Mouse (Mus musculus) midbrain, embryonic 11.5 days (tissue): ENCODE data around the gene Cnn2. TPM values are rescaled to one million over a fixed set of nuclear protein-coding genes. Genes with fewer than 3 reads are reported as not detected.
A peak's percentile ranks its signal among the peaks of the same experiment; 100 is the strongest.
"Not testable (repeated sequence)": the region's sequence is repeated elsewhere in the genome, so short reads cannot be mapped to it uniquely, and the experiment has no call there.

Source experiments
- ATAC-seq: fragments of 200-750 bp; cut with Nextera tagmentation; 2 replicates; pipeline ENCODE4 v1.8.0; 2017; ENCODE audit warnings: moderate TSS enrichment, moderate library complexity; ENCODE audit not compliant: low FRiP score
- DNase-seq: peaks from one replicate; pipeline ENCODE4 v3.0.0; 2015; ENCODE audit warnings: low spot score; ENCODE audit errors: missing footprints
- H3K27ac ChIP-seq: fragments of 300-500 bp; sonication (generic); 2 replicates; pipeline ENCODE4 v1.5.1; 2014; ENCODE audit warnings: low read depth, low read length
- H3K27me3 ChIP-seq: fragments of 300-500 bp; sonication (generic); 2 replicates; pipeline ENCODE4 v1.6.1; 2014; ENCODE audit warnings: mild to moderate bottlenecking, low read length, moderate library complexity, mixed read lengths; ENCODE audit not compliant: control insufficient read depth, insufficient read depth
- H3K36me3 ChIP-seq: fragments of 300-500 bp; sonication (generic); 2 replicates; pipeline ENCODE4 v1.6.1; 2014; ENCODE audit warnings: mild to moderate bottlenecking, low read length, moderate library complexity, mixed read lengths; ENCODE audit not compliant: control insufficient read depth, insufficient read depth
- H3K4me1 ChIP-seq: fragments of 300-500 bp; sonication (generic); 2 replicates; pipeline ENCODE4 v1.6.1; 2014; ENCODE audit warnings: low read length; ENCODE audit not compliant: control insufficient read depth, insufficient read depth
- H3K4me2 ChIP-seq: fragments of 300-500 bp; sonication (generic); 2 replicates; pipeline ENCODE4 v1.6.1; 2014; ENCODE audit warnings: mild to moderate bottlenecking, moderate library complexity
- H3K4me3 ChIP-seq: fragments of 300-500 bp; sonication (generic); 2 replicates; pipeline ENCODE4 v1.5.1; 2014; ENCODE audit warnings: low read depth, low read length
- H3K9ac ChIP-seq: fragments of 300-500 bp; sonication (generic); 2 replicates; pipeline ENCODE4 v1.6.1; 2014; ENCODE audit warnings: low read length
- H3K9me3 ChIP-seq: fragments of 300-500 bp; sonication (generic); 2 replicates; pipeline ENCODE4 v1.6.1; 2016; ENCODE audit warnings: low read length; ENCODE audit not compliant: control insufficient read depth
- WGBS: fragments of 180-500 bp; shearing (Covaris S2); extraction: QIAGEN DNeasy Blood & Tissue Kit; methylation state at CpG from one replicate; pipeline ENCODE4 v1.1.7; 2014; 5-methylcytosine and 5-hydroxymethylcytosine counted together
- polyA plus RNA-seq: library from polyadenylated mRNA; unstranded; fragments of >200 nt; fragmentation: Nextera tagmentation; extraction: Ambion mirVana; gene quantifications from 2 replicates; pipeline ENCODE4 v1.2.1, GENCODE M21; 2014

The Cnn2 gene
- polyA plus RNA-seq, 1 experiment from 2014 or later, result 158 TPM

- H3K4me3 ChIP-seq, result no peak overlapping the region
- H3K9me3 ChIP-seq, result no peaks in the 10 kb centered on the region
- 0 out of 2 replicates have a peak, but pooled peaks cover 2% of the 10 kb centered on the region for H3K4me1 ChIP-seq
- H3K9ac ChIP-seq, result no peak overlapping the region
- no peak overlapping the region for H3K27ac ChIP-seq
- H3K4me2 ChIP-seq, result no peak overlapping the region
- no peaks in the 10 kb centered on the region for H3K36me3 ChIP-seq
- DNase-seq (no peak), ATAC-seq (no peak)
- WGBS, result 87% methylated on average over 6 of the region's 6 CpGs
- H3K27me3 ChIP-seq, result no peaks in the 10 kb centered on the region; the same call in 1 of the 2 replicates
Measured at GRCm38 (mm10) chr10:79953946-79954345, 34.4 kb upstream of the Cnn2 start.

GRCm38 (mm10) chr10:79955691-79956090, 32.7 kb upstream of the Cnn2 start:
- Histone ChIP-seq H3K4me3 (no peak overlapping the region), H3K9me3 (no peaks in the 10 kb centered on the region), H3K27me3 (no peaks in the 10 kb centered on the region; the same call in 1 of the 2 replicates), H3K36me3 (no peaks in the 10 kb centered on the region), H3K27ac (no peak overlapping the region), H3K4me1 (peaks cover 6% of the 10 kb centered on the region), H3K9ac (no peak overlapping the region), H3K4me2 (no peak overlapping the region)
- 70% methylated on average over 9 of the region's 9 CpGs for WGBS
- ATAC-seq, result no peak
- DNase-seq, result no peak

GRCm38 (mm10) chr10:79956643-79957154, 31.7 kb upstream of the Cnn2 start:
- H3K27ac ChIP-seq, result no peak overlapping the region

GRCm38 (mm10) chr10:79958140-79958816, 30.1 kb upstream of the Cnn2 start:
- no peak overlapping the region for H3K9ac ChIP-seq
- H3K36me3 ChIP-seq, result peaks cover 9% of the 10 kb centered on the region
- 0 out of 2 replicates have a peak overlapping the region, but pooled peaks have one; percentile 10 for H3K4me2 ChIP-seq
- DNase-seq (peak; percentile 96), ATAC-seq (no peak)
- no peaks in the 10 kb centered on the region; the same call in 1 of the 2 replicates for H3K27me3 ChIP-seq
- no peak overlapping the region for H3K27ac ChIP-seq
- peaks cover 10% of the 10 kb centered on the region for H3K4me1 ChIP-seq
- no peaks in the 10 kb centered on the region for H3K9me3 ChIP-seq
- 12% methylated on average over 21 of the region's 21 CpGs for WGBS
- H3K4me3 ChIP-seq, result no peak overlapping the region

More at GRCm38 (mm10) chr10:79956643-79957154, 31.7 kb upstream of the Cnn2 start:
- peaks cover 4% of the 10 kb centered on the region; the same call in 1 of the 2 replicates for H3K36me3 ChIP-seq
- WGBS, result 10% methylated on average over 4 of the region's 4 CpGs
- H3K9me3 ChIP-seq, result no peaks in the 10 kb centered on the region
- ATAC-seq (no peak), DNase-seq (no peak)
- no peak overlapping the region for H3K4me2 ChIP-seq
- H3K27me3 ChIP-seq, result no peaks in the 10 kb centered on the region; the same call in 1 of the 2 replicates
- no peak overlapping the region for H3K9ac ChIP-seq
- peaks cover 10% of the 10 kb centered on the region for H3K4me1 ChIP-seq
- H3K4me3 ChIP-seq, result no peak overlapping the region

GRCm38 (mm10) chr10:79959412-79959811, 29.0 kb upstream of the Cnn2 start:
- not testable (repeated sequence) for ATAC-seq, H3K9ac ChIP-seq, DNase-seq, H3K27me3 ChIP-seq, H3K4me3 ChIP-seq, H3K9me3 ChIP-seq, H3K36me3 ChIP-seq, H3K27ac ChIP-seq
- peaks cover 10% of the 10 kb centered on the region for H3K4me1 ChIP-seq
- whole genome bisulfite sequencing, result 37% methylated on average over 10 of the region's 10 CpGs
- peak overlapping the region; percentile 20 for H3K4me2 ChIP-seq

- peak within 1 kb of the TSS; percentile 81 for H3K4me2 ChIP-seq
Measured at GRCm38 (mm10) chr10:79959847-79960601, 28.4 kb upstream of the Cnn2 start, which contains the start of gene Wdr18. Gene Wdr18 (plus strand): TSS chr10:79960152.

GRCm38 (mm10) chr10:79960671-79961294, 27.6 kb upstream of the Cnn2 start:
- H3K4me3 ChIP-seq, result peak overlapping the region; percentile 94
- H3K27me3 ChIP-seq, result no peaks in the 10 kb centered on the region
- 20% methylated on average over 10 of the region's 10 CpGs for WGBS
- H3K9ac ChIP-seq, result peak overlapping the region; percentile 86
- no peaks in the 10 kb centered on the region for H3K9me3 ChIP-seq
- H3K27ac ChIP-seq, result no peak overlapping the region
- H3K36me3 ChIP-seq, result peaks cover 20% of the 10 kb centered on the region
- peak overlapping the region; percentile 81 for H3K4me2 ChIP-seq
- peaks cover 10% of the 10 kb centered on the region for H3K4me1 ChIP-seq
- ATAC-seq (no peak), DNase-seq (no peak)

More at GRCm38 (mm10) chr10:79959847-79960601, 28.4 kb upstream of the Cnn2 start, which contains the start of gene Wdr18:
- Histone ChIP-seq H3K9ac (peak within 1 kb of the TSS; percentile 86), H3K4me1 (peaks cover 10% of the 10 kb centered on the region), H3K27me3 (no peaks in the 10 kb centered on the region; the same call in 1 of the 2 replicates), H3K27ac (no peak within 1 kb of the TSS), H3K9me3 (no peaks in the 10 kb centered on the region), H3K36me3 (peaks cover 15% of the 10 kb centered on the region), H3K4me3 (peak within 1 kb of the TSS; percentile 94)
- under 1% methylated on average over 61 of the region's 61 CpGs for WGBS
- ATAC-seq (peak; percentile 97), DNase-seq (peak; percentile 100)

GRCm38 (mm10) chr10:79964727-79965126, 23.7 kb upstream of the Cnn2 start:
- H3K27me3 ChIP-seq, result peaks cover 5% of the 10 kb centered on the region; the same call in 1 of the 2 replicates
- H3K9ac ChIP-seq, result no peak overlapping the region
- H3K36me3 ChIP-seq, result peaks cover 25% of the 10 kb centered on the region
- H3K9me3 ChIP-seq, result no peaks in the 10 kb centered on the region
- no peak overlapping the region for H3K4me2 ChIP-seq
- no peak overlapping the region for H3K27ac ChIP-seq
- ATAC-seq, result no peak
- DNase-seq, result no peak
- WGBS, result 95% methylated on average over 7 of the region's 7 CpGs
- peaks cover 8% of the 10 kb centered on the region for H3K4me1 ChIP-seq
- no peak overlapping the region for H3K4me3 ChIP-seq
